Comparison of ENCODE assay signal across 18 mouse cellular contexts in the genomic region with DNA sequence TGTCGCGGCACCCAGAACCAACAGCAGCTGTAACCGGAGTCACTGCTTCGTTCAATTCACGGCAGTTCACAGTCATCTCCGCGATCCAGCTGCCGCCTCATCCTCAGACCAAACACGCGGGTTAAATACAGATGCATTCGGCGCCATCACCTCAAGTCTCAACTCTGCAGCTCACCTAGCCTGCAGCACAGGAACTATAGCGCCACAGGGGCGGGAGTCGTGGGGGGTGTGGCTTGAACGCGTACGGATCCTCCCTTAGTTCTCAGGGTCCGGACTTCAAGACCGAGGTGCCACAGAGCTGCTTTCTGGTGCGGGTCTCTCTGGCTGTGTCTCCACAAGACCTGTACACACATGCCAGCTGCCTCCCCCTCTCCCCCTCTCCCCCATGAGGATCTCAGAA. TPM values are rescaled to one million over a fixed set of nuclear protein-coding genes. Genes with fewer than 3 reads are reported as not detected.
DNase-seq lines count a peak whose midpoint lies in the region; ATAC-seq and TF ChIP-seq lines count a peak whose summit lies in the region.
"Had no signal": no experiment of that assay in that cellular context is flagged by ENCODE, and none has a peak within 500 bp of the region (broad histone marks: within the 10 kb centered on the region; RNA-seq: fewer than 3 reads in every experiment).

No protein-coding gene starts in this region.

- H3K27ac ChIP-seq in heart, embryonic 16.5 days (ENCODE audit: low read length): no peak overlapping the region
- H3K27ac ChIP-seq in ES-Bruce4 (ENCODE audit: insufficient read depth, low read length): no peak overlapping the region
- no peak overlapping the region for H3K27ac ChIP-seq in intestine, postnatal 0 days (ENCODE audit: low read depth, low read length)
- no peak overlapping the region for H3K27ac ChIP-seq in forebrain, embryonic 13.5 days
- H3K27ac ChIP-seq: hindbrain, embryonic 14.5 days; left cerebral cortex, adult 2 months; liver, embryonic 13.5 days; neural tube, embryonic 15.5 days had no signal

- DNase-seq in heart, adult 9 months (ENCODE audit: low spot score in 2 of 2): no peak
- DNase-seq in R1 (ENCODE audit: low read depth, low spot score): peak; percentile 78
- DNase-seq in urinary bladder, postnatal 25 days (ENCODE audit: low spot score): no peak
- DNase-seq: adrenal gland, adult 2 months; cerebellum, adult 11 months; cerebellum, postnatal 36 days; kidney, adult 9 months; liver, embryonic 13.5 days; lung, postnatal 14 days; retina, postnatal 1 day; thymus, postnatal 14 days had no signal

- no peak overlapping the region for H3K4me3 ChIP-seq in heart, embryonic 16.5 days (ENCODE audit: low read length)
- peak overlapping the region; percentile 39 for H3K4me3 ChIP-seq in ES-Bruce4 (ENCODE audit: low read depth, low read length)
- no peak overlapping the region for H3K4me3 ChIP-seq in intestine, postnatal 0 days (ENCODE audit: low read depth, low read length)
- H3K4me3 ChIP-seq in forebrain, embryonic 13.5 days: no peak overlapping the region
- H3K4me3 ChIP-seq: left cerebral cortex, adult 2 months; liver, embryonic 13.5 days; neural tube, embryonic 15.5 days had no signal

- peaks cover 15% of the 10 kb centered on the region for H3K9me3 ChIP-seq in heart, embryonic 16.5 days (replicated peaks; ENCODE audit: control insufficient read depth, low read length)
- peaks cover 9% of the 10 kb centered on the region for H3K9me3 ChIP-seq in ES-Bruce4 (replicated peaks; ENCODE audit: control insufficient read depth, insufficient read depth, low read length, poor library complexity, severe bottlenecking)
- no peaks in the 10 kb centered on the region for H3K9me3 ChIP-seq in intestine, postnatal 0 days (ENCODE audit: control insufficient read depth)
- H3K9me3 ChIP-seq in forebrain, embryonic 13.5 days (replicated peaks): peaks cover 11% of the 10 kb centered on the region; the same call in 1 of the 2 replicates
- H3K9me3 ChIP-seq: liver, embryonic 13.5 days had no signal

- ATAC-seq in heart, embryonic 16.5 days (replicated peaks; ENCODE audit: extremely low read depth, insufficient read depth, low FRiP score): no peak
- ATAC-seq in intestine, postnatal 0 days: no peak
- ATAC-seq in forebrain, embryonic 13.5 days: no peak

- no peak overlapping the region for H3K9ac ChIP-seq in heart, embryonic 16.5 days (ENCODE audit: low read length)
- H3K9ac ChIP-seq in ES-Bruce4 (ENCODE audit: low read depth, poor library complexity, severe bottlenecking): no peak overlapping the region
- H3K9ac ChIP-seq in intestine, postnatal 0 days (ENCODE audit: low read depth, low read length): no peak overlapping the region
- no peak overlapping the region for H3K9ac ChIP-seq in forebrain, embryonic 13.5 days
- H3K9ac ChIP-seq: hindbrain, embryonic 14.5 days; liver, embryonic 13.5 days; neural tube, embryonic 15.5 days had no signal

- peaks cover 3% of the 10 kb centered on the region; the same call in 1 of the 2 replicates for H3K4me1 ChIP-seq in heart, embryonic 16.5 days (ENCODE audit: control insufficient read depth, insufficient read depth, low read length)
- no peaks in the 10 kb centered on the region for H3K4me1 ChIP-seq in ES-Bruce4 (ENCODE audit: control insufficient read depth, insufficient read depth, low read length)
- H3K4me1 ChIP-seq in intestine, postnatal 0 days (replicated peaks; ENCODE audit: control insufficient read depth, insufficient read depth, low read length): no peaks in the 10 kb centered on the region
- no peaks in the 10 kb centered on the region for H3K4me1 ChIP-seq in forebrain, embryonic 13.5 days

- no peaks in the 10 kb centered on the region for H3K36me3 ChIP-seq in heart, embryonic 16.5 days (ENCODE audit: control insufficient read depth, insufficient read depth)
- no peaks in the 10 kb centered on the region for H3K36me3 ChIP-seq in ES-Bruce4 (ENCODE audit: control insufficient read depth, insufficient read depth, low read length, poor library complexity, severe bottlenecking)
- no peaks in the 10 kb centered on the region for H3K36me3 ChIP-seq in intestine, postnatal 0 days (ENCODE audit: control insufficient read depth, insufficient read depth)
- H3K36me3 ChIP-seq in forebrain, embryonic 13.5 days (ENCODE audit: poor library complexity, severe bottlenecking): no peaks in the 10 kb centered on the region
- H3K36me3 ChIP-seq: liver, embryonic 13.5 days; neural tube, embryonic 15.5 days had no signal

- TF ChIP-seq POLR2A in ES-Bruce4 (IDR thresholded peaks at IDR 0.05; ENCODE audit: insufficient read depth, low read length): no peak

- 0 out of 2 replicates have a peak overlapping the region, but pooled peaks have one; percentile 10 for H3K4me2 ChIP-seq in heart, embryonic 16.5 days (ENCODE audit: low read depth, low read length)
- peak overlapping the region; percentile 32; the same call in 1 of the 2 replicates for H3K4me2 ChIP-seq in intestine, postnatal 0 days (replicated peaks; ENCODE audit: low read depth)
- H3K4me2 ChIP-seq in forebrain, embryonic 13.5 days: no peak overlapping the region
- H3K4me2 ChIP-seq: hindbrain, embryonic 14.5 days; liver, embryonic 13.5 days; neural tube, embryonic 15.5 days had no signal

- H3K27me3 ChIP-seq in heart, embryonic 16.5 days (ENCODE audit: control insufficient read depth, insufficient read depth, low read length): no peaks in the 10 kb centered on the region
- H3K27me3 ChIP-seq in ES-Bruce4 (ENCODE audit: control insufficient read depth, insufficient read depth, low read length, poor library complexity, severe bottlenecking): no peaks in the 10 kb centered on the region
- no peaks in the 10 kb centered on the region for H3K27me3 ChIP-seq in intestine, postnatal 0 days (replicated peaks; ENCODE audit: control insufficient read depth, insufficient read depth, low read length)
- no peaks in the 10 kb centered on the region for H3K27me3 ChIP-seq in forebrain, embryonic 13.5 days
- H3K27me3 ChIP-seq: liver, embryonic 13.5 days; neural tube, embryonic 15.5 days had no signal

- no peak for TF ChIP-seq EP300 in ES-Bruce4 (IDR thresholded peaks at IDR 0.05; ENCODE audit: insufficient read depth, low read depth, low read length)

- WGBS in heart, embryonic 16.5 days: 41% methylated on average over 21 of the region's 21 CpGs
- 36% methylated on average over 21 of the region's 21 CpGs for WGBS in intestine, postnatal 0 days
- WGBS in forebrain, embryonic 13.5 days: 40% methylated on average over 21 of the region's 21 CpGs

- TF ChIP-seq CTCF in ES-Bruce4 (IDR thresholded peaks at IDR 0.05; ENCODE audit: low read depth, low read length): no peak
- no peak for TF ChIP-seq CTCF in intestine, postnatal 0 days (IDR thresholded peaks at IDR 0.05; ENCODE audit: low read depth)

RNA-seq across cellular contexts. Expression of a gene that starts 4.3 kb away (rescaled TPM):
- 1.8 and 2.2 TPM in 2 replicates for polyA plus RNA-seq in heart, embryonic 16.5 days (2015; fragmentation: Nextera tagmentation; extraction: Ambion mirVana)
- polyA plus RNA-seq in ES-Bruce4 (2011; ENCODE audit: insufficient read depth, insufficient read length, low read depth, missing spikeins): 34.4 and 43.8 TPM in 2 replicates
- 1.8 and 2.3 TPM in 2 replicates for polyA plus RNA-seq in intestine, postnatal 0 days (2015; fragmentation: Nextera tagmentation; extraction: Ambion mirVana)
- 3.2 and 4.6 TPM in 2 replicates for polyA plus RNA-seq in forebrain, embryonic 13.5 days (2015; fragmentation: Nextera tagmentation; extraction: Ambion mirVana)

RNA-seq across cellular contexts. Expression of a gene that starts 26.8 kb away (rescaled TPM):
- 13.9 and 16.7 TPM in 2 replicates for polyA plus RNA-seq in heart, embryonic 16.5 days (2015; fragmentation: Nextera tagmentation; extraction: Ambion mirVana)
- polyA plus RNA-seq in ES-Bruce4 (2011; ENCODE audit: insufficient read depth, insufficient read length, low read depth, missing spikeins): 12.8 and 15.2 TPM in 2 replicates
- polyA plus RNA-seq in intestine, postnatal 0 days (2015; fragmentation: Nextera tagmentation; extraction: Ambion mirVana): 10.7 and 12.5 TPM in 2 replicates
- 13.6 and 14.5 TPM in 2 replicates for polyA plus RNA-seq in forebrain, embryonic 13.5 days (2015; fragmentation: Nextera tagmentation; extraction: Ambion mirVana)

RNA-seq across cellular contexts. Expression of a gene that starts 43.7 kb away (rescaled TPM):
- polyA plus RNA-seq in heart, embryonic 16.5 days (2015; fragmentation: Nextera tagmentation; extraction: Ambion mirVana): 11.2 and 20.6 TPM in 2 replicates
- polyA plus RNA-seq in ES-Bruce4 (2011; ENCODE audit: insufficient read depth, insufficient read length, low read depth, missing spikeins): 250 and 292 TPM in 2 replicates
- polyA plus RNA-seq in intestine, postnatal 0 days (2015; fragmentation: Nextera tagmentation; extraction: Ambion mirVana): 34.8 and 37.6 TPM in 2 replicates
- 0.92 and 0.99 TPM in 2 replicates for polyA plus RNA-seq in forebrain, embryonic 13.5 days (2015; fragmentation: Nextera tagmentation; extraction: Ambion mirVana)
